Mouse (Mus musculus) E14TG2a.4 (cell line): Measurements from ENCODE around the gene Fam69a.

ENCODE experiments used
- CTCF ChIP-seq: conservative IDR thresholded peaks from 2 replicates; pipeline ENCODE4 v1.5.1; 2014; ENCODE audit warnings: low read length
- NANOG ChIP-seq: IDR thresholded peaks from 2 replicates; pipeline ENCODE4 v1.6.1; 2014; ENCODE audit warnings: borderline replicate concordance, low read length, mixed read lengths

GRCm38 (mm10) chr5:107939701-107940100, 47.2 kb downstream of the Fam69a start:
- TF ChIP-seq NANOG: no peak
- no peak for TF ChIP-seq CTCF
